Mouse (Mus musculus): ENCODE data around the gene Cdip1.
"Not testable (repeated sequence)": the region's sequence is repeated elsewhere in the genome, so short reads cannot be mapped to it uniquely, and the experiment has no call there.

- peak; percentile 27; the same call in 1 of the 2 replicates for TF ChIP-seq CTCF (IDR thresholded peaks at IDR 0.05; ENCODE audit: low read depth)
- TF ChIP-seq EP300 (IDR thresholded peaks at IDR 0.05; ENCODE audit: low read depth): not testable (repeated sequence)
Measured at GRCm38 (mm10) chr16:4756660-4757335, 33.3 kb downstream of the Cdip1 start.
